Mouse (Mus musculus) adrenal gland, postnatal 4 days (tissue): ENCODE measurements around the gene Tex30. TPM values are rescaled to one million over a fixed set of nuclear protein-coding genes. Genes with fewer than 3 reads are reported as not detected.
"Not testable (repeated sequence)": the region's sequence is repeated elsewhere in the genome, so short reads cannot be mapped to it uniquely, and the experiment has no call there.

ENCODE experiments used
- DNase-seq, 2 experiments: peaks; one replicate each; pipeline ENCODE4 v3.0.0; 2021 to 2022; ENCODE audit warnings: low spot score in 2 of 2, mixed read lengths in 2 of 2
- total RNA-seq, 2 experiments: library from RNA; stranded (reverse); gene quantifications; 2 replicates each; pipeline ENCODE4 v1.2.3; 2021

Tex30 gene
- total RNA-seq, 2 experiments from 2014 or later, result 13.3 to 15.9 TPM

DNA sequence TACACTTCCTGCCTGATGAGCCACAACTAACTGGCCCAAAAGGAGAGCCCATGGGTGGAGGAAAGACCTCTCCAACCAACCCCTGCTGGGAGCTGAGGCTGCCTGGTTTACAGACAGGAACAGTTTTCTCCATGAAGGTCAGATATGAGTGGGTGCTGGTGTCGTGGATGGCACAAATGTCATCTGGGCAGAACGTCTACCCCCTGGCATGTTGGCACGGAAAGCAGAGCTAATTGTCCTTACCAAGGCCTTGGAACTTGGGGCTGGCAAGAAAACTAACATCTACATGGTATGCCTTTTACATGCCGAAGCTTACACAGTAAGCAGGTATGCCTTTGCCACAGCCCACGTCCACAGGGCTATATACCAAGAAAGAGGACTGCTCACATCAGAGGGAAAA lies 56.6 kb downstream of the Tex30 start:
- DNase-seq, result not testable (repeated sequence)

DNA sequence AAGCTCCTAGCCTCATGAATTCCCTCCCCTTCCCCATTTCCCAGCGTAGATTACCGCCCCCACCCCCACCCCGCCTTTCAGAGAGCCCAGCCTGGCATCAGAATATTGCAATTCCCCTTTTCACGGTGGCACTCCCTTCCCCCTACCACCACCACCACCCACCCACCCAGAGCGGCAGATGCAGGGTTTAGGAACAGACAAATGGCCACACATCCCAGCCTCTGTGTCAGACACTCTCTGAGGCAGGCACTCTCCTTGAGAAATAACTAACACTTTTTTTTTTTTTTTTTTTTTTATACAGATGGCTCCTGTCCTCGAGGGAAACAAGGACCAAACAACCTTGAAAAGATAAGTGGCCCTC lies 59.7 kb downstream of the Tex30 start:
- no peak for DNase-seq

DNA sequence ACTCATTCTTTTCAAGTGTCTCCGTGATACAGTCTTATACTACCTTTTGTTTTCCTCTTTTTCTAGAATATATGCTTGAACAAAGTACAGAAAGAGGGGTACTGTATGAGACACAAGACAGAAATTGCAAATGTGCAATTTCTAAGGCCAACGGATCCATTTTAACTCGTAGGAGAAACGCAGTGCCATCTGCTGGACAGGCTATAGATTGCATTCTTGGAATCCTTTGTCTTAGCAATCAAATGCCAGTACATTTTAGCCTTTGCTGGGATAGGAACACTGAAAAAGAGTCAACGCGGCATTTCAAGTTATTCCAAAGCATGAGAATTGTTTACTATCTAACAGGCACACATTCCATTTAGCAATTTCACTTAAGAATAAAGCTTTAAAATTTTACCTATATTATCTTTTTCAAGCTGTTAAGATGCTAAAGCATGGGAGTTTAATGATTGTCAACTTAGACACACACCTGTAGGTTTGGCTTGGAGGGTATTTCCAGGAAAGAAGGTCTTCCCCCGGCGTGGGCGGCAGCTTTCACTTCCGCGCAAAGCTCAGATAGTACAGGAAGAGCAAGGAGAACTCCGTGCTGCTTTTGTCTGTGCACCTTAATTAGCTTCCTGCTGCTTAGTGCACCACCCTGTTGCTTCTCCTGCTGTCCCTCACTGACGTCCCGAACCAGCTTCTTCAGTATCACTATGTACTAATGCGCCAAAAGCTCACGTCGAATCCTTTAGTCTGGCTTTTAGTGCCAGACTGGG lies 60.3 kb downstream of the Tex30 start:
- DNase-seq, result peak in 1 of 2 experiments; percentile 30

Other genes starting within 250 kb of the Tex30 start
- 10 to 100 TPM; 59.8 to 62.6 TPM for gene Tpp2, start 168.8 kb downstream of the Tex30 start, total RNA-seq
- 1 to 10 TPM in 1 of 2 experiments, under 1 TPM in 1; 0.81 to 3.6 TPM for gene Mettl21c, start 82.4 kb downstream of the Tex30 start, total RNA-seq
- not detected for gene Gm8251, start 40.5 kb downstream of the Tex30 start, total RNA-seq
- 10 to 100 TPM; 28.9 to 31.6 TPM for gene Kdelc1, start 16.4 kb upstream of the Tex30 start, total RNA-seq
- 10 to 100 TPM; 21.1 to 25.2 TPM for gene Bivm, start 16.5 kb upstream of the Tex30 start, total RNA-seq
- gene Ercc5, start 45.3 kb upstream of the Tex30 start, total RNA-seq, result 10 to 100 TPM; 24.3 to 29.5 TPM
- under 1 TPM; 0.14 to 0.34 TPM for gene Mettl21e, start 116.5 kb upstream of the Tex30 start, total RNA-seq